Mouse (Mus musculus): ENCODE measurements around the gene Slc5a6.
"Not testable (repeated sequence)": the region's sequence is repeated elsewhere in the genome, so short reads cannot be mapped to it uniquely, and the experiment has no call there.

Slc5a6 gene

GRCm38 (mm10) chr5:31069810-31070209 lies 21.1 kb upstream of the Slc5a6 start:
- DNase-seq (ENCODE audit: low spot score in 2 of 2), result no peak

GRCm38 (mm10) chr5:31055216-31056140 lies 6.8 kb upstream of the Slc5a6 start:
- DNase-seq (ENCODE audit: low spot score in 2 of 2), result peak; percentile 15 to 38

GRCm38 (mm10) chr5:31054261-31055215 lies 5.8 kb upstream of the Slc5a6 start, which contains the start of gene Cad:
TSS of gene Cad (plus strand) at chr5:31054780.
- peak; percentile 85 to 89 for DNase-seq (ENCODE audit: low spot score in 2 of 2)

GRCm38 (mm10) chr5:31053728-31054127 lies 5.0 kb upstream of the Slc5a6 start:
- DNase-seq (ENCODE audit: low spot score in 2 of 2), result not testable (repeated sequence)

- DNase-seq (ENCODE audit: low spot score in 2 of 2), result no peak
Measured at GRCm38 (mm10) chr5:31050427-31050826, 1.7 kb upstream of the Slc5a6 start.

- DNase-seq (ENCODE audit: low spot score in 2 of 2), result peak; percentile 98
Measured at GRCm38 (mm10) chr5:31047848-31048762, 619 bp downstream of the Slc5a6 start, which contains the start of gene Atraid. TSS of gene Atraid (plus strand) at chr5:31048312.

GRCm38 (mm10) chr5:31047074-31047473 lies 1.6 kb downstream of the Slc5a6 start:
- no peak for DNase-seq (ENCODE audit: low spot score in 2 of 2)

GRCm38 (mm10) chr5:31046416-31046815 lies 2.3 kb downstream of the Slc5a6 start:
- DNase-seq (ENCODE audit: low spot score in 2 of 2), result no peak

GRCm38 (mm10) chr5:31038171-31038845 lies 10.4 kb downstream of the Slc5a6 start:
- DNase-seq (ENCODE audit: low spot score in 2 of 2), result no peak

GRCm38 (mm10) chr5:31036556-31036955 lies 12.2 kb downstream of the Slc5a6 start:
- DNase-seq (ENCODE audit: low spot score in 2 of 2), result not testable (repeated sequence)

GRCm38 (mm10) chr5:31034669-31035068 lies 14.1 kb downstream of the Slc5a6 start:
- no peak for DNase-seq (ENCODE audit: low spot score in 2 of 2)

- no peak for DNase-seq (ENCODE audit: low spot score in 2 of 2)
Measured at GRCm38 (mm10) chr5:31031508-31031907, 17.2 kb downstream of the Slc5a6 start.

GRCm38 (mm10) chr5:31030926-31031325 lies 17.8 kb downstream of the Slc5a6 start:
- DNase-seq (ENCODE audit: low spot score in 2 of 2), result no peak

- DNase-seq (ENCODE audit: low spot score in 2 of 2), result no peak
Measured at GRCm38 (mm10) chr5:31024641-31025040, 24.1 kb downstream of the Slc5a6 start.

- no peak for DNase-seq (ENCODE audit: low spot score in 2 of 2)
Measured at GRCm38 (mm10) chr5:31023254-31023653, 25.5 kb downstream of the Slc5a6 start.

- DNase-seq (ENCODE audit: low spot score in 2 of 2), result no peak
Measured at GRCm38 (mm10) chr5:31022690-31023089, 26.0 kb downstream of the Slc5a6 start.

GRCm38 (mm10) chr5:31021790-31022189 lies 26.9 kb downstream of the Slc5a6 start:
- DNase-seq (ENCODE audit: low spot score in 2 of 2), result not testable (repeated sequence)

- DNase-seq (ENCODE audit: low spot score in 2 of 2), result no peak
Measured at GRCm38 (mm10) chr5:31015913-31016312, 32.8 kb downstream of the Slc5a6 start.

- DNase-seq (ENCODE audit: low spot score in 2 of 2), result peak; percentile 28 to 50
Measured at GRCm38 (mm10) chr5:31012737-31013136, 36.0 kb downstream of the Slc5a6 start.

GRCm38 (mm10) chr5:31004184-31004583 lies 44.5 kb downstream of the Slc5a6 start:
- DNase-seq (ENCODE audit: low spot score in 2 of 2), result peak; percentile 82 to 88

Data from natural killer cell, adult 2 months (primary cell).